Mouse (Mus musculus): ENCODE measurements at regions not wholly inside any gene's neighbourhood (a gene's known extent, or its start where the extent isn't known, plus 50 kb on each side); places are given as distances from the start of the nearest gene placed in this dataset.

- intact Hi-C loops (cut with DNase I): no loop called here
These were observed 348.4 kb downstream of the Speer2 start for GRCm38 (mm10) chr16:69515122-69515521.

GRCm38 (mm10) chr16:69477317-69477716, 386.2 kb downstream of the Speer2 start:
- intact Hi-C loops (cut with DNase I): no loop called here
- no peak for DNase-seq (ENCODE audit: low spot score in 2 of 2)

More at GRCm38 (mm10) chr16:69515122-69515521, 348.4 kb downstream of the Speer2 start:
- no peak for DNase-seq (ENCODE audit: low spot score in 2 of 2)

- intact Hi-C loops (cut with DNase I): no loop called here
- DNase-seq (ENCODE audit: low spot score in 2 of 2): peak; percentile 50 to 69
These were observed 394.3 kb downstream of the Speer2 start for GRCm38 (mm10) chr16:69469024-69469780.

- DNase-seq (ENCODE audit: low spot score in 2 of 2): no peak
- intact Hi-C loops (cut with DNase I): no loop called here
These were observed 404.4 kb downstream of the Speer2 start for GRCm38 (mm10) chr16:69459171-69459570.

- DNase-seq (ENCODE audit: low spot score in 2 of 2): no peak
- intact Hi-C loops (cut with DNase I): no loop called here
These were observed 438.6 kb downstream of the Speer2 start for GRCm38 (mm10) chr16:69424661-69425634.
